Mouse (Mus musculus) forebrain, embryonic 13.5 days (tissue): Measurements from ENCODE around the gene Secisbp2. TPM values are rescaled to one million over a fixed set of nuclear protein-coding genes. Genes with fewer than 3 reads are reported as not detected.

ENCODE experiments used
- ATAC-seq: fragments of 200-750 bp; cut with Nextera tagmentation; 2 replicates; pipeline ENCODE4 v1.8.0; 2017
- H3K27ac ChIP-seq: fragments of 300-500 bp; sonication (generic); 2 replicates; pipeline ENCODE4 v1.5.1; 2015; ENCODE audit warnings: inconsistent platforms, mild to moderate bottlenecking, moderate library complexity
- H3K27me3 ChIP-seq: fragments of 300-500 bp; sonication (generic); 2 replicates; pipeline ENCODE4 v1.6.1; 2015; ENCODE audit warnings: mild to moderate bottlenecking, inconsistent platforms
- H3K36me3 ChIP-seq: fragments of 300-500 bp; sonication (generic); 2 replicates; pipeline ENCODE4 v1.6.1; 2015; ENCODE audit warnings: mild to moderate bottlenecking, inconsistent platforms; ENCODE audit not compliant: poor library complexity, severe bottlenecking
- H3K4me1 ChIP-seq: fragments of 300-500 bp; sonication (generic); 2 replicates; pipeline ENCODE4 v1.6.1; 2015; ENCODE audit warnings: inconsistent platforms
- H3K4me2 ChIP-seq: fragments of 300-500 bp; sonication (generic); 2 replicates; pipeline ENCODE4 v1.6.1; 2015; ENCODE audit warnings: inconsistent platforms, mild to moderate bottlenecking, moderate library complexity
- H3K4me3 ChIP-seq: fragments of 300-500 bp; sonication (generic); 2 replicates; pipeline ENCODE4 v1.5.1; 2015; ENCODE audit warnings: mild to moderate bottlenecking, inconsistent platforms
- H3K9ac ChIP-seq: fragments of 300-500 bp; sonication (generic); 2 replicates; pipeline ENCODE4 v1.6.1; 2015; ENCODE audit warnings: mild to moderate bottlenecking, inconsistent platforms
- H3K9me3 ChIP-seq: fragments of 300-500 bp; sonication (generic); replicated peaks from 2 replicates; pipeline ENCODE4 v1.6.1; 2016; ENCODE audit warnings: inconsistent platforms
- WGBS: fragments of 180-500 bp; shearing (Covaris S2); methylation state at CpG from one replicate; pipeline ENCODE4 v1.1.7; 2015; 5-methylcytosine and 5-hydroxymethylcytosine counted together
- polyA plus RNA-seq: library from polyadenylated mRNA; unstranded; fragments of >200 nt; fragmentation: Nextera tagmentation; extraction: Ambion mirVana; gene quantifications from 2 replicates; pipeline ENCODE4 v1.2.1, GENCODE M21; 2015

Gene Secisbp2
- polyA plus RNA-seq, 1 experiment from 2014 or later: 36.1 TPM

GRCm38 (mm10) chr13:51676641-51677040, 25.1 kb downstream of the Secisbp2 start:
- Histone ChIP-seq H3K9ac (no peak overlapping the region), H3K4me1 (no peaks in the 10 kb centered on the region), H3K27ac (no peak overlapping the region), H3K9me3 (no peaks in the 10 kb centered on the region), H3K36me3 (peaks cover 87% of the 10 kb centered on the region), H3K4me3 (no peak overlapping the region), H3K4me2 (no peak overlapping the region), H3K27me3 (no peaks in the 10 kb centered on the region)
- WGBS: 80% methylated on average over 4 of the region's 4 CpGs
- no peak for ATAC-seq

GRCm38 (mm10) chr13:51677041-51677440, 25.5 kb downstream of the Secisbp2 start:
- Histone ChIP-seq H3K9ac (no peak overlapping the region), H3K27ac (no peak overlapping the region), H3K36me3 (peaks cover 91% of the 10 kb centered on the region), H3K27me3 (no peaks in the 10 kb centered on the region), H3K4me1 (no peaks in the 10 kb centered on the region), H3K9me3 (no peaks in the 10 kb centered on the region), H3K4me2 (no peak overlapping the region), H3K4me3 (no peak overlapping the region)
- no peak for ATAC-seq
- WGBS: 97% methylated on average over 12 of the region's 12 CpGs

GRCm38 (mm10) chr13:51677630-51678185, 26.2 kb downstream of the Secisbp2 start:
- no peaks in the 10 kb centered on the region for H3K4me1 ChIP-seq
- no peaks in the 10 kb centered on the region for H3K9me3 ChIP-seq
- WGBS: 92% methylated on average over 7 of the region's 7 CpGs
- no peak overlapping the region for H3K4me3 ChIP-seq
- H3K27me3 ChIP-seq: no peaks in the 10 kb centered on the region
- ATAC-seq: no peak
- no peak overlapping the region for H3K27ac ChIP-seq
- H3K36me3 ChIP-seq: peaks cover 98% of the 10 kb centered on the region
- H3K4me2 ChIP-seq: no peak overlapping the region
- no peak overlapping the region for H3K9ac ChIP-seq

- no peak for ATAC-seq
- H3K9ac ChIP-seq: no peak overlapping the region
- no peaks in the 10 kb centered on the region for H3K4me1 ChIP-seq
- no peak overlapping the region for H3K4me3 ChIP-seq
- WGBS: 92% methylated on average over 6 of the region's 6 CpGs
- no peak overlapping the region for H3K4me2 ChIP-seq
- no peak overlapping the region for H3K27ac ChIP-seq
- no peaks in the 10 kb centered on the region for H3K27me3 ChIP-seq
- H3K9me3 ChIP-seq: no peaks in the 10 kb centered on the region
- peaks cover 99% of the 10 kb centered on the region for H3K36me3 ChIP-seq
These were observed 27.2 kb downstream of the Secisbp2 start for GRCm38 (mm10) chr13:51678687-51679086.

- no peak overlapping the region for H3K4me3 ChIP-seq
- no peak overlapping the region for H3K4me2 ChIP-seq
- peaks cover 98% of the 10 kb centered on the region for H3K36me3 ChIP-seq
- H3K9ac ChIP-seq: no peak overlapping the region
- H3K27me3 ChIP-seq: no peaks in the 10 kb centered on the region
- H3K27ac ChIP-seq: no peak overlapping the region
- WGBS: 91% methylated on average over 4 of the region's 4 CpGs
- no peaks in the 10 kb centered on the region for H3K4me1 ChIP-seq
- no peaks in the 10 kb centered on the region for H3K9me3 ChIP-seq
- no peak for ATAC-seq
These were observed 27.8 kb downstream of the Secisbp2 start for GRCm38 (mm10) chr13:51679332-51679731.

- no peak for ATAC-seq
- WGBS: 89% methylated on average over 5 of the region's 5 CpGs
These were observed 29.6 kb downstream of the Secisbp2 start for GRCm38 (mm10) chr13:51681076-51681475.

GRCm38 (mm10) chr13:51681634-51682033, 30.1 kb downstream of the Secisbp2 start:
- no peak overlapping the region for H3K9ac ChIP-seq
- H3K9me3 ChIP-seq: no peaks in the 10 kb centered on the region
- no peaks in the 10 kb centered on the region for H3K27me3 ChIP-seq
- no peaks in the 10 kb centered on the region for H3K4me1 ChIP-seq
- 96% methylated on average over 8 of the region's 8 CpGs for WGBS
- no peak overlapping the region for H3K27ac ChIP-seq
- no peak for ATAC-seq
- H3K4me3 ChIP-seq: no peak overlapping the region
- H3K4me2 ChIP-seq: no peak overlapping the region
- peaks cover 97% of the 10 kb centered on the region for H3K36me3 ChIP-seq

More at GRCm38 (mm10) chr13:51681076-51681475, 29.6 kb downstream of the Secisbp2 start:
- Histone ChIP-seq H3K27me3 (no peaks in the 10 kb centered on the region), H3K36me3 (peaks cover 98% of the 10 kb centered on the region), H3K9me3 (no peaks in the 10 kb centered on the region), H3K9ac (no peak overlapping the region), H3K4me1 (no peaks in the 10 kb centered on the region), H3K4me3 (no peak overlapping the region), H3K4me2 (no peak overlapping the region), H3K27ac (no peak overlapping the region)

GRCm38 (mm10) chr13:51685290-51685966, 33.9 kb downstream of the Secisbp2 start:
- Histone ChIP-seq H3K27me3 (no peaks in the 10 kb centered on the region), H3K4me3 (no peak overlapping the region), H3K27ac (no peak overlapping the region), H3K36me3 (peaks cover 79% of the 10 kb centered on the region), H3K4me1 (no peaks in the 10 kb centered on the region), H3K9ac (no peak overlapping the region), H3K9me3 (no peaks in the 10 kb centered on the region), H3K4me2 (no peak overlapping the region)
- 93% methylated on average over 7 of the region's 7 CpGs for WGBS
- no peak for ATAC-seq

GRCm38 (mm10) chr13:51686966-51687365, 35.5 kb downstream of the Secisbp2 start:
- Histone ChIP-seq H3K36me3 (peaks cover 72% of the 10 kb centered on the region), H3K4me1 (no peaks in the 10 kb centered on the region), H3K4me3 (no peak overlapping the region), H3K9ac (no peak overlapping the region), H3K27ac (no peak overlapping the region), H3K9me3 (no peaks in the 10 kb centered on the region), H3K27me3 (no peaks in the 10 kb centered on the region), H3K4me2 (no peak overlapping the region)
- 95% methylated on average over 5 of the region's 5 CpGs for WGBS
- no peak for ATAC-seq

- H3K27me3 ChIP-seq: no peaks in the 10 kb centered on the region
- WGBS: 53% methylated on average over 3 of the region's 3 CpGs
- H3K9me3 ChIP-seq: no peaks in the 10 kb centered on the region
- no peak overlapping the region for H3K4me2 ChIP-seq
- no peaks in the 10 kb centered on the region for H3K4me1 ChIP-seq
- H3K36me3 ChIP-seq: peaks cover 55% of the 10 kb centered on the region
- H3K27ac ChIP-seq: no peak overlapping the region
- ATAC-seq: no peak
- H3K9ac ChIP-seq: no peak overlapping the region
- H3K4me3 ChIP-seq: no peak overlapping the region
These were observed 37.2 kb downstream of the Secisbp2 start for GRCm38 (mm10) chr13:51688688-51689087.

- no peak overlapping the region for H3K4me3 ChIP-seq
- H3K4me2 ChIP-seq: no peak overlapping the region
- no peak overlapping the region for H3K9ac ChIP-seq
- H3K4me1 ChIP-seq: no peaks in the 10 kb centered on the region
- no peak for ATAC-seq
- H3K27ac ChIP-seq: no peak overlapping the region
- H3K36me3 ChIP-seq: peaks cover 7% of the 10 kb centered on the region; the same call in 1 of the 2 replicates
- no peaks in the 10 kb centered on the region for H3K27me3 ChIP-seq
- H3K9me3 ChIP-seq: no peaks in the 10 kb centered on the region
These were observed 45.0 kb downstream of the Secisbp2 start for GRCm38 (mm10) chr13:51696481-51696880.

- H3K9me3 ChIP-seq: no peaks in the 10 kb centered on the region
- no peaks in the 10 kb centered on the region for H3K4me1 ChIP-seq
- 86% methylated on average over 6 of the region's 6 CpGs for WGBS
- no peak overlapping the region for H3K9ac ChIP-seq
- H3K36me3 ChIP-seq: peaks cover 12% of the 10 kb centered on the region
- H3K4me2 ChIP-seq: no peak overlapping the region
- ATAC-seq: no peak
- no peaks in the 10 kb centered on the region for H3K27me3 ChIP-seq
- no peak overlapping the region for H3K27ac ChIP-seq
- H3K4me3 ChIP-seq: no peak overlapping the region
These were observed 46.0 kb downstream of the Secisbp2 start for GRCm38 (mm10) chr13:51697455-51697854.

- 82% methylated on average over 4 of the region's 4 CpGs for WGBS
- no peak overlapping the region for H3K9ac ChIP-seq
These were observed 46.4 kb downstream of the Secisbp2 start for GRCm38 (mm10) chr13:51697897-51698296.

More at GRCm38 (mm10) chr13:51697897-51698296, 46.4 kb downstream of the Secisbp2 start:
- Histone ChIP-seq H3K27ac (no peak overlapping the region), H3K4me1 (no peaks in the 10 kb centered on the region), H3K9me3 (no peaks in the 10 kb centered on the region), H3K4me3 (no peak overlapping the region), H3K27me3 (no peaks in the 10 kb centered on the region), H3K36me3 (peaks cover 17% of the 10 kb centered on the region), H3K4me2 (no peak overlapping the region)
- ATAC-seq: no peak
